Mouse (Mus musculus) liver, embryonic 16.5 days (tissue): ENCODE data around the gene Gm42517. TPM values are rescaled to one million over a fixed set of nuclear protein-coding genes. Genes with fewer than 3 reads are reported as not detected.

Experiments used
- ATAC-seq: fragments of 200-750 bp; cut with Nextera tagmentation; 2 replicates; pipeline ENCODE4 v1.8.0; 2017; ENCODE audit warnings: low read depth, mild to moderate bottlenecking, moderate number of reproducible peaks, moderate library complexity
- H3K27ac ChIP-seq: fragments of 300-500 bp; sonication (generic); 2 replicates; pipeline ENCODE4 v1.5.1; 2014; ENCODE audit warnings: mild to moderate bottlenecking, low read length
- H3K27me3 ChIP-seq: fragments of 300-500 bp; sonication (generic); 2 replicates; pipeline ENCODE4 v1.6.1; 2014; ENCODE audit warnings: low read depth, low read length, mixed read lengths; ENCODE audit not compliant: control insufficient read depth, insufficient read depth
- H3K36me3 ChIP-seq: fragments of 300-500 bp; sonication (generic); 2 replicates; pipeline ENCODE4 v1.6.1; 2014; ENCODE audit warnings: mild to moderate bottlenecking; ENCODE audit not compliant: control insufficient read depth, insufficient read depth
- H3K4me1 ChIP-seq: fragments of 300-500 bp; sonication (generic); 2 replicates; pipeline ENCODE4 v1.6.1; 2014; ENCODE audit warnings: low read depth, low read length, mixed read lengths; ENCODE audit not compliant: control insufficient read depth
- H3K4me2 ChIP-seq: fragments of 300-500 bp; sonication (generic); 2 replicates; pipeline ENCODE4 v1.6.1; 2014; ENCODE audit warnings: low read depth, low read length, mixed read lengths
- H3K4me3 ChIP-seq: fragments of 300-500 bp; sonication (generic); 2 replicates; pipeline ENCODE4 v1.5.1; 2014; ENCODE audit warnings: low read depth, mild to moderate bottlenecking, low read length
- H3K9ac ChIP-seq: fragments of 300-500 bp; sonication (generic); 2 replicates; pipeline ENCODE4 v1.6.1; 2014; ENCODE audit warnings: low read depth, low read length
- H3K9me3 ChIP-seq: fragments of 300-500 bp; sonication (generic); replicated peaks from 2 replicates; pipeline ENCODE4 v1.6.1; 2016; ENCODE audit warnings: low read length; ENCODE audit not compliant: control insufficient read depth
- WGBS: fragments of 180-500 bp; shearing (Covaris S2); extraction: QIAGEN DNeasy Blood & Tissue Kit; methylation state at CpG from one replicate; pipeline ENCODE4 v1.1.7; 2014; ENCODE audit not compliant: insufficient replicate concordance; 5-methylcytosine and 5-hydroxymethylcytosine counted together
- polyA plus RNA-seq: library from polyadenylated mRNA; unstranded; fragments of >200 nt; fragmentation: Nextera tagmentation; extraction: Ambion mirVana; gene quantifications from 2 replicates; pipeline ENCODE4 v1.2.1, GENCODE M21; 2015

Gene Gm42517
- polyA plus RNA-seq, result 0.08 TPM in 1 of 2 replicates, not detected in the other

DNA sequence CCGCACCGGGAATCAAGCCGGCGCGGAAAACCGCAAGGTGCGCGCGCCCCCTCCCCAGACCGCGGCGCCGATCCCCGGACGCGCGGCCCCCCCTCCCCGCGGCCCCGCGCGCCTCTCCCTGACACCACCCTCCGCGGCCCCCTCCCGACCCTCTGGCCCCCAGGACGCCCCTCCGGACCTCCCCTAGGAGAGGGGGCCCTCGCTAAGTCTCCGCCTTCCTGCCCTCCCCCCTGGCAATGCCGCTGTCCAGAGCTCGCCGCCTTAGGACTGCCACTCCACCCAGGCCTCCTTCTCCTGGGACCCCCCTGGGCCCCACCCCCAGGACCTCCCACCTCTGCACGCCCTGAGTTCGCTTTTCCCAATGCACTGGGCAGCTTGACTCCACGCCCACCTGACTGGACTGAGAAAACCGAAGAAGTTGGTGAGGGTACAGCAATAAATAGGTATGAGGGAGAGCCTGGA is at the start of gene Gm42517:
Gene Gm42517, minus strand, starts transcription at position 52 of the 462 bp plus-strand sequence.
- WGBS, result under 1% methylated on average over 19 of the region's 36 CpGs
- Histone ChIP-seq H3K36me3 (no peaks in the 10 kb centered on the region), H3K27me3 (peaks cover 82% of the 10 kb centered on the region), H3K9me3 (no peaks in the 10 kb centered on the region), H3K4me2 (peak within 1 kb of the TSS; percentile 65), H3K4me1 (peaks cover 5% of the 10 kb centered on the region), H3K9ac (no peak within 1 kb of the TSS), H3K4me3 (peak within 1 kb of the TSS; percentile 51), H3K27ac (no peak within 1 kb of the TSS)
- no peak for ATAC-seq

DNA sequence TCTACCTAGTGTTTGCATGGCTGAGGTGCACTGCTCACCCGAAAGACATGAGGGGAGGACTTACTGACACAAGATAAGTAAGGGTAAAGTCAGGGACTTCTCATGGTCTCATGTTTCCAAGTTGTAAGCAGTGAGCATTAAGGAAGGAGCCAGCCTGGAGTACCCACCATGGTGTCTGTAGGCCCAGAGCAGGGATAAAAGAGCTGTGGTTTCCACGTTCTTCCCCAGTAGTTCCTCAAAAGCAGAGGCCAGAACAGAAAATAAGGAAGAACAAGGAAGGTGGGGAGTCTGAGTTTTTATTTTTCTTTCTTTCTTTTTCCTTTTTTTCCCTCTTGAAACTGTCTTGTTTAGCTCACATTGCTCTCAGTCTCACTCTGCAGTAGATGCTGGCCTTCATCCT is 47.0 kb upstream of the Gm42517 start:
- WGBS, result 32% methylated on average over 2 of the region's 2 CpGs
- ATAC-seq, result no peak
- H3K9ac ChIP-seq, result no peak overlapping the region
- no peak overlapping the region for H3K27ac ChIP-seq
- H3K27me3 ChIP-seq, result no peaks in the 10 kb centered on the region
- no peak overlapping the region for H3K4me2 ChIP-seq
- H3K36me3 ChIP-seq, result no peaks in the 10 kb centered on the region
- no peaks in the 10 kb centered on the region for H3K4me1 ChIP-seq
- H3K9me3 ChIP-seq, result no peaks in the 10 kb centered on the region
- H3K4me3 ChIP-seq, result no peak overlapping the region

DNA sequence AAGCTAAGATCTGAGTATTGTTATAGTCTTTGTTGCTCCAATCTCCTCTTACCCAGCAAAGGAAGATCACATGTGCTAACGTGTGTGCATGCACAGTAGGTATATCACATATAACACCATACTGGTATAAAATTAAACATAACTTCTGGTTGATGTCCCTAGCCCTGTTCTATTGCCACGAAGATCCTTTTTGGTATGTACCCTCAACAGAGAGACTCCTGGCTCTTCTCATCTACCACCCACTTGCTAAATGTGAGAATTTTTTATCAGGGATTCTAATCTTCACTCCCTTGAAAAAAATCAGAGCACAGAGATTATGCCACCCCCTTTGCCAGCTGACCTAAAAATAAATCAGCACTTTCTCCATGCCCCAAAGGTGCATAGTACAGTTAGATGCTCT is 39.3 kb upstream of the Gm42517 start:
- Histone ChIP-seq H3K9me3 (no peaks in the 10 kb centered on the region), H3K27ac (no peak overlapping the region), H3K9ac (no peak overlapping the region), H3K36me3 (no peaks in the 10 kb centered on the region), H3K4me2 (no peak overlapping the region), H3K4me1 (no peaks in the 10 kb centered on the region), H3K27me3 (no peaks in the 10 kb centered on the region), H3K4me3 (no peak overlapping the region)
- no peak for ATAC-seq
- WGBS, result 62% methylated on average over 2 of the region's 2 CpGs

GRCm38 (mm10) chr5:108405460-108405859 is 37.7 kb upstream of the Gm42517 start:
- no peak overlapping the region for H3K27ac ChIP-seq
- ATAC-seq, result no peak
- 15% methylated on average over 1 of the region's 1 CpGs for WGBS
- no peak overlapping the region for H3K4me2 ChIP-seq
- H3K9me3 ChIP-seq, result no peaks in the 10 kb centered on the region
- H3K36me3 ChIP-seq, result no peaks in the 10 kb centered on the region
- H3K9ac ChIP-seq, result no peak overlapping the region
- no peaks in the 10 kb centered on the region for H3K4me1 ChIP-seq
- no peaks in the 10 kb centered on the region for H3K27me3 ChIP-seq
- no peak overlapping the region for H3K4me3 ChIP-seq

DNA sequence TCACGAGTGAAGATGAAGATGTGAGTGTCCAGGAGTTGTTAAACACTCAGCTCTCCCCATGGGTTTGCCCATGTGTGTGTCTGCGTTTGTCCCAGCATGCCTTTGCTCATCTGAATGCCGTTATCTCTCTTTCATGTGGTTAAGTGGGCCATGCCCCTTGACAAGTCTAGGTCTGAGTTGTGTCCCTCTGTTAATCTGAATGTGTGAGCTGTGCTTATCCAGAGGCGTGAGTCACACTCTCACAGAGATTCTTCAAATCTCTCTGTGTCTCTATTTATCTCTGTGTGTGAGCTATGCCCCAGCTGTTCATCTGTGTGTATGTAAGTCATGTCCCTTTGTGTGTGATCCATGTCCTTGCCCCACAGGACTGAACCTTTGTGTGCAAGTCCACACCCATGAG is 35.7 kb upstream of the Gm42517 start:
- Histone ChIP-seq H3K9me3 (no peaks in the 10 kb centered on the region), H3K4me2 (no peak overlapping the region), H3K4me1 (no peaks in the 10 kb centered on the region), H3K27me3 (no peaks in the 10 kb centered on the region), H3K36me3 (no peaks in the 10 kb centered on the region), H3K4me3 (no peak overlapping the region), H3K27ac (no peak overlapping the region), H3K9ac (no peak overlapping the region)
- 39% methylated on average over 4 of the region's 4 CpGs for WGBS
- no peak for ATAC-seq

GRCm38 (mm10) chr5:108389744-108390143 is 22.0 kb upstream of the Gm42517 start:
- H3K4me3 ChIP-seq, result no peak overlapping the region
- no peak overlapping the region for H3K4me2 ChIP-seq
- H3K27me3 ChIP-seq, result no peaks in the 10 kb centered on the region
- 39% methylated on average over 3 of the region's 3 CpGs for WGBS
- H3K9ac ChIP-seq, result no peak overlapping the region
- H3K4me1 ChIP-seq, result no peaks in the 10 kb centered on the region
- no peak overlapping the region for H3K27ac ChIP-seq
- no peaks in the 10 kb centered on the region for H3K36me3 ChIP-seq
- ATAC-seq, result no peak
- H3K9me3 ChIP-seq, result no peaks in the 10 kb centered on the region

DNA sequence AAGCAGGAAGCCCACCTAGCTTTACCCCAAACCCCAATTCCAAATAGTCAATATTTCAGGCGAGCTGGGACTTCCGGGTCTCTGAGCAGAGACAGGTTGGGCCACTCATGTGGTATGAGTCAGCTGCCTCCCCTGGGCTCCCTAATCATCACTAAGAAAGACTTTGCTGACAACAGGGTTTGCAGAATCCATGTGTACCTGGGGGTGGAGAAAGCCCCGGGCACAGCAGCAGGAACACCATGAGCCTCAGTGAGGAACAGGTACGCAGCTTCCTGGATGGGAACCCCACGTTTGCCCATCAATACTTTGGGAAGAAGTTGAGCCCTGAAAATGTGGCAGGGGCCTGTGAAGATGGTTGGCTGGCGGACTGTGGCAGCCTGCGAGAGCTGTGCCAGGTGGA is 20.5 kb upstream of the Gm42517 start, which contains the start of gene Pde6b:
Gene Pde6b, plus strand, starts transcription at position 191 of the 400 bp plus-strand sequence.
- H3K27ac ChIP-seq, result no peak within 1 kb of the TSS
- H3K9me3 ChIP-seq, result no peaks in the 10 kb centered on the region
- no peaks in the 10 kb centered on the region; the same call in 1 of the 2 replicates for H3K27me3 ChIP-seq
- H3K4me3 ChIP-seq, result no peak within 1 kb of the TSS
- no peaks in the 10 kb centered on the region for H3K4me1 ChIP-seq
- no peak for ATAC-seq
- H3K36me3 ChIP-seq, result no peaks in the 10 kb centered on the region
- H3K9ac ChIP-seq, result no peak within 1 kb of the TSS
- 48% methylated on average over 7 of the region's 7 CpGs for WGBS
- no peak within 1 kb of the TSS for H3K4me2 ChIP-seq

GRCm38 (mm10) chr5:108386449-108386848 is 18.7 kb upstream of the Gm42517 start:
- Histone ChIP-seq H3K9me3 (no peaks in the 10 kb centered on the region), H3K4me2 (no peak overlapping the region), H3K36me3 (no peaks in the 10 kb centered on the region), H3K27me3 (no peaks in the 10 kb centered on the region; the same call in 1 of the 2 replicates), H3K27ac (no peak overlapping the region), H3K4me1 (no peaks in the 10 kb centered on the region), H3K4me3 (no peak overlapping the region), H3K9ac (no peak overlapping the region)
- no peak for ATAC-seq
- 49% methylated on average over 4 of the region's 4 CpGs for WGBS

- Histone ChIP-seq H3K27me3 (no peaks in the 10 kb centered on the region; the same call in 1 of the 2 replicates), H3K9ac (no peak overlapping the region), H3K4me3 (no peak overlapping the region), H3K4me2 (no peak overlapping the region), H3K36me3 (no peaks in the 10 kb centered on the region), H3K27ac (no peak overlapping the region), H3K4me1 (no peaks in the 10 kb centered on the region), H3K9me3 (no peaks in the 10 kb centered on the region)
- WGBS, result 73% methylated on average over 2 of the region's 2 CpGs
- ATAC-seq, result no peak
Measured at GRCm38 (mm10) chr5:108385632-108386031, 17.9 kb upstream of the Gm42517 start.
